Mouse (Mus musculus) ES-E14 (cell line): ENCODE results near the gene Scrg1. TPM values are rescaled to one million over a fixed set of nuclear protein-coding genes. Genes with fewer than 3 reads are reported as not detected.
A peak's percentile ranks its signal among the peaks of the same experiment; 100 is the strongest.

ENCODE experiments used
- DNase-seq: peaks from one replicate; pipeline ENCODE4 v3.0.0-alpha.2; 2013; ENCODE audit warnings: low read depth, low spot score
- H3K27ac ChIP-seq: 2 replicates; pipeline ENCODE4 v1.5.1; 2012; ENCODE audit warnings: low read depth, mild to moderate bottlenecking, low read length, moderate library complexity, mixed read lengths; ENCODE audit not compliant: poor library complexity, insufficient read depth, severe bottlenecking
- H3K36me3 ChIP-seq: 2 replicates; pipeline ENCODE4 v1.6.1; 2012; ENCODE audit warnings: mild to moderate bottlenecking, low read length, moderate library complexity, mixed read lengths; ENCODE audit not compliant: control insufficient read depth, poor library complexity, insufficient read depth, severe bottlenecking
- H3K4me1 ChIP-seq, 2 experiments: fragments of 150-350 bp in 1 of 2; sonication (generic) in 1 of 2; 2 replicates each; pipeline ENCODE4 v1.6.1; 2012; ENCODE audit warnings: low read length in 2 of 2, mild to moderate bottlenecking in 1 of 2, mixed read lengths in 1 of 2; ENCODE audit not compliant: control insufficient read depth in 2 of 2, insufficient read depth in 2 of 2, poor library complexity in 1 of 2
- H3K4me3 ChIP-seq, 2 experiments: fragments of 150-350 bp in 1 of 2; sonication (generic) in 1 of 2; 2 replicates each; pipeline ENCODE4 v1.5.1; 2012; ENCODE audit warnings: low read length in 2 of 2, low read depth in 1 of 2, mild to moderate bottlenecking in 1 of 2, mixed read lengths in 1 of 2; ENCODE audit not compliant: insufficient read depth in 1 of 2, poor library complexity in 1 of 2, severe bottlenecking in 1 of 2
- H3K9ac ChIP-seq: 2 replicates; pipeline ENCODE4 v1.6.1; 2012; ENCODE audit warnings: low read depth, mild to moderate bottlenecking, low read length, mixed read lengths; ENCODE audit not compliant: poor library complexity, insufficient read depth, severe bottlenecking
- H3K9me3 ChIP-seq: fragments of 150-350 bp; sonication (generic); 2 replicates; pipeline ENCODE4 v1.6.1; 2012; ENCODE audit warnings: low read depth, mild to moderate bottlenecking, low read length; ENCODE audit not compliant: control insufficient read depth, insufficient read depth
- CHD2 ChIP-seq: IDR thresholded peaks from 2 replicates; pipeline ENCODE4 v1.6.1; 2014; ENCODE audit warnings: mild to moderate bottlenecking, low read depth, low read length, inconsistent platforms
- HCFC1 ChIP-seq: IDR thresholded peaks from 2 replicates; pipeline ENCODE4 v1.6.1; 2012; ENCODE audit warnings: low read length, inconsistent platforms, borderline replicate concordance; ENCODE audit not compliant: insufficient read depth
- MAFK ChIP-seq: IDR thresholded peaks from 2 replicates; pipeline ENCODE4 v1.6.1; 2014; ENCODE audit warnings: mild to moderate bottlenecking, low read depth, low read length, inconsistent platforms; ENCODE audit not compliant: insufficient read depth
- ZC3H11A ChIP-seq: IDR thresholded peaks from 2 replicates; pipeline ENCODE4 v1.6.1; 2012; ENCODE audit warnings: low read depth, mild to moderate bottlenecking, inconsistent platforms, low read length, borderline replicate concordance
- ZNF384 ChIP-seq: IDR thresholded peaks from 2 replicates; pipeline ENCODE4 v1.6.1; 2012; ENCODE audit warnings: low read depth, low read length, inconsistent platforms
- in situ Hi-C, 2 experiments: fragments of 600-800 bp; cut with MboI; formaldehyde crosslinking; loops; one replicate each; pipeline ENCODE4 v1.15.1; 2025; ENCODE audit warnings: low sequenced_read_pairs in 2 of 2, inconsistent platforms in 1 of 2; ENCODE audit not compliant: unreplicated experiment in 2 of 2
- total RNA-seq: library from RNA; depleted of rRNA; stranded (reverse); fragments of 300-350 nt; gene quantifications from 2 replicates; pipeline ENCODE4 v1.2.3, GENCODE M21; 2012

The Scrg1 gene
- total RNA-seq, 1 experiment: not detected

DNA sequence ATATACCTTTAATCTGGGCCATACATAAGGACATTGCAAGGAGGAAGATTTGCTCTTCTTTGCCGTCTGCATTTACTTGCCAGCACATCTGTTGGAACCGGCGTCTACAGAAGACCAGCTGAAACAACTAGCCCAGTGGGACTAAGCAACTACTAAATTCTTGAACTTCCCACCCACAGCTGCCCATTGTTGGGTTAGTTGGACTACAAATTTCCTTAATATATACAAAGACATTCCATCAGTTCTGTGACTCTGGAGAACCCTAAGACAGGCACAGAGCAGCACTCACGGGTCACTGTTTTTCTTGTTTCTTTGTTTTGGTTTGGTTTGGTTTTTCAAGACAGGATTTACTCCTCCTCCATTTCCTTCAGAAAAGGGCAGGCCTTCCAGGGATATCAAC lies 24.9 kb downstream of the Scrg1 start:
- in situ Hi-C loops: no loop called here
- no peak for TF ChIP-seq CHD2
- no peak for TF ChIP-seq ZC3H11A
- no peak for TF ChIP-seq MAFK
- no peak for TF ChIP-seq ZNF384
- TF ChIP-seq HCFC1: no peak
- H3K9ac ChIP-seq: no peak overlapping the region
- H3K9me3 ChIP-seq: no peaks in the 10 kb centered on the region
- H3K4me3 ChIP-seq: no peak overlapping the region
- peaks cover 10% of the 10 kb centered on the region for H3K36me3 ChIP-seq
- H3K27ac ChIP-seq: no peak overlapping the region
- DNase-seq: no peak
- peaks cover 0 to 2% of the 10 kb centered on the region in 2 experiments; a peak in 2 of 4 replicates for H3K4me1 ChIP-seq

DNA sequence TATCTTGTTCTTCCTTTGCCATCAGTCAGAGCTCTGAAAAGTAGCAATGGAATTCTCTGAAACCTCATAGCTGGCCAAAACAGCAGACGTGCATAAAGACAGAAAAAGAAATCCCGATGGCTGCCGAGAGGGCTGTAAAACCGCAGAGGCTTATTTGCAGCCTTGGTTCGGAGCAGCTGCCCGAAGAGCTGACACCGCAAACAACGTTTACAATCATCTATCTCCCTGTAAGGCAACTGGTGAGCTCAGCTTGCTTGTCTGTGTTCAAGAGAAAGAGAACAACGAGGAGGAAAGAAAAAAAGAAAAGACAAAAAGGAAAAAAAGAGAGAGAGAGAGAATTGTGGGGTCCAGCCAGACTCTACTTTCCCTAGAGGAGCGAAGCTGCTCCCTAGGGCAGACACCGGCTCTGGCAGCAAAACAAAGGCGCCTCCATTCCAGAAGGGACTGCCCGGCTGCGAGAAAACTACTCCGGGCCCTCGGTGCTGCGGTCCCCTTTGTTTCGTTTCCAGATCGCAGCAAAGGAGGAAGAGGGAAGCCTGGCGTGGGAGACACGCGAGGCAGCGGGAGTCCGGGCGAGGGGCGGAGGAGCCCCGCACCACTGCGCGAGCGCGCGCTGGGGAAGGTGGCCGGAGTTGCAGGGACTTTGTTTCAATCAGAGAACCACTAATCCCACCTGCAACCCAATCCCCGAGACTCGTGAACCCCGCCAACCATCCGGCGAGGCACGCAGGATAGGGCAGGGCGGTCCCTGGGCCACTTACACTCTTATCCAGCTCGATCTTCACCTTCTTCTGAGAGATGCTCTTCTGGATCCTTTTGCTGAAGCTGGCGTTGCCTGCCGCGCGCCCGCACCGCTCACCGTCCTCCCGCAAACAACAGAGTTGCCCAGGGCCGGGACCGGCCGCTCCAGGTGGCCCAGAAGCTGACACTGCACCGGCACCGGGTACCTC lies 31.0 kb downstream of the Scrg1 start:
- Histone ChIP-seq H3K27ac (peak overlapping the region; percentile 80), H3K4me1 (peaks cover 4 to 8% of the 10 kb centered on the region in 2 experiments; a peak in 3 of 4 replicates), H3K9me3 (no peaks in the 10 kb centered on the region), H3K4me3 (peak overlapping the region; percentile 84 to 99), H3K9ac (peak overlapping the region; percentile 93), H3K36me3 (peaks cover 10% of the 10 kb centered on the region)
- TF ChIP-seq CHD2: no peak
- no peak for TF ChIP-seq HCFC1
- no peak for TF ChIP-seq MAFK
- no peak for TF ChIP-seq ZC3H11A
- TF ChIP-seq ZNF384: no peak
- peak; percentile 29 for DNase-seq
- in situ Hi-C loops: no loop called here

DNA sequence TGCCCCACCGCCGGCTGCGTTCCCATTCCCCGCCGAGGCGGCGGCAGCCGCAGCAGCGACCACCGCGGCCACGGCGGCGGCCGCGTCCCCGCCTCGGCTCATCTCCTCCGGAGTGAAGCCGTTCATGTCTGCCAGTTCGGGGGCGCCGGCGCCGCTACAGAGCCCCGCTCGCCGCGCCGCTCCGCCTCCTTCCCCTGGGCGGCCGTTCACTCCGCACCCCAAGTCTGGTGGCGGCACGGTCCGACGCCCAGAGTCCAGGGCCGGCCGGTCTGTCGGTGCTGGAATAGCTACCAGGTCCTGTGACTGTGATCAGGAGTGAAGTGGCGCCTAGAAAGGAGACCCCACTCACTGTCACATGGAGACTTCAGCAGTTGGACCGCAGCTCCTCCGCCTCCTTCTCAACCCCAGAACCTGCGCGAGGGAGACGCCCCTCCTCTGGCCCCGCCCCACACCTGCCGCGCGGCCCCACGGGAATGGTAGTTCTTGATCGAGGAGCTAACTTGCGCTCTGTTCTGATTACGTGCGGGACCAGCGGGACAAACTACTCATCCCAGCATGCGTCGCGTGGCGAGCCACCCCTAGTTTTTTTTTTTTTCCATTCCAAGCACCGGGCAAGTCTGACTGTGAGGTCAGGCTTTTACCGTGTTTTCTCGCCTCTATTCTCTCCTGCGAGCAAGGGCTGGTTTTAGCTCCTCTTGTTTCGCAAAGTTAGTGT lies 31.9 kb downstream of the Scrg1 start, which contains the start of gene Sap30:
TSS of gene Sap30 (minus strand) at position 420 of the 715 bp plus-strand sequence.
- H3K27ac ChIP-seq: peak within 1 kb of the TSS; percentile 84
- H3K4me1 ChIP-seq: peaks cover 4 to 8% of the 10 kb centered on the region in 2 experiments; a peak in 3 of 4 replicates
- no peaks in the 10 kb centered on the region for H3K9me3 ChIP-seq
- in situ Hi-C loops: no loop called here
- peaks cover 6% of the 10 kb centered on the region for H3K36me3 ChIP-seq
- TF ChIP-seq MAFK (0 out of 2 replicates have a peak, but pooled peaks have one; percentile 2), ZNF384 (peak; percentile 99), HCFC1 (peak; percentile 96), ZC3H11A (no peak), CHD2 (no peak)
- DNase-seq: peak; percentile 97
- H3K4me3 ChIP-seq: peak within 1 kb of the TSS; percentile 84 to 99
- H3K9ac ChIP-seq: peak within 1 kb of the TSS; percentile 93

DNA sequence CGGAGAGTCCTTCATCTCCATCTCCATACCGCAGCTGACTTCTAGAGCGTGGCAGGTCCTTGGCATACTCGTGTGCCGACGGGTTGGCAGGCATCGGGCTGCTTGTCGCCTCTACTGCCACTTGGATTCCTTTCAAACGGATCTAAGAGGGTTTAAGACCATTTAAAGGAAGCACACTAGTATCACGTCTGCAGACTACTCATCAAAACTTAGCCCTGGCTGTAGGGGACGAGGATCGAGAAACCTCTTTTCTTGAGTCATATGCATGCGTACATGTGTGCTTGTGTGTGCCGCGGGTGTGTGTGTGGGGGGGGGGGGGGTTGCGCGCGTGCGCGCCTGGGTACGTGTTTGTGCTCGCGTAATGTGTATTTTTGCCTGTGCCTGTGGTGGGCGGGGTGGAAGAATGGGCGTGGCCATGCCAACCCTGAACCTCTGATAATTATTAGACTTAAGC lies 32.6 kb downstream of the Scrg1 start:
- Histone ChIP-seq H3K4me1 (peaks cover 4 to 8% of the 10 kb centered on the region in 2 experiments; a peak in 3 of 4 replicates), H3K4me3 (peak overlapping the region; percentile 84 to 89), H3K9me3 (no peaks in the 10 kb centered on the region), H3K9ac (peak overlapping the region; percentile 88), H3K27ac (peak overlapping the region; percentile 84), H3K36me3 (peaks cover 4% of the 10 kb centered on the region)
- TF ChIP-seq ZNF384 (no peak), HCFC1 (no peak), CHD2 (no peak), ZC3H11A (no peak)
- in situ Hi-C loops: no loop called here
- peak; percentile 35 for DNase-seq
